In genomic region chr1:166964508-166964907, GRCm38 (mm10) we compare ENCODE assay signal across 10 mouse cellular contexts. TPM values are rescaled to one million over a fixed set of nuclear protein-coding genes. Genes with fewer than 3 reads are reported as not detected.
A peak's percentile ranks its signal among the peaks of the same experiment; 100 is the strongest.
DNase-seq lines count a peak whose midpoint lies in the region; ATAC-seq and TF ChIP-seq lines count a peak whose summit lies in the region.
"Had no signal": no experiment of that assay in that cellular context is flagged by ENCODE, and none has a peak within 500 bp of the region (broad histone marks: within the 10 kb centered on the region; RNA-seq: fewer than 3 reads in every experiment).

No protein-coding gene starts in this region.

- H3K4me3 ChIP-seq in heart, postnatal 0 days (ENCODE audit: low read depth, low read length), result no peak overlapping the region
- no peak overlapping the region for H3K4me3 ChIP-seq in heart, adult 2 months
- no peak overlapping the region for H3K4me3 ChIP-seq in limb, embryonic 11.5 days (ENCODE audit: low read depth, low read length)
- H3K4me3 ChIP-seq: megakaryocyte, embryonic 14.5 days had no signal

- no peak overlapping the region for H3K9ac ChIP-seq in heart, postnatal 0 days (replicated peaks; ENCODE audit: low read depth, low read length)
- no peak overlapping the region for H3K9ac ChIP-seq in heart, adult 2 months (ENCODE audit: low read depth, low read length)
- no peak overlapping the region for H3K9ac ChIP-seq in limb, embryonic 11.5 days (ENCODE audit: low read length)

- 29% methylated on average over 10 of the region's 10 CpGs for WGBS in heart, postnatal 0 days
- 30% methylated on average over 10 of the region's 10 CpGs for WGBS in heart, adult 2 months
- 35% methylated on average over 10 of the region's 10 CpGs for WGBS in limb, embryonic 11.5 days

- TF ChIP-seq POLR2A in heart, adult 2 months (IDR thresholded peaks at IDR 0.05; ENCODE audit: insufficient read depth, low read depth, low read length), result no peak

- no peaks in the 10 kb centered on the region for H3K79me2 ChIP-seq in heart, adult 2 months (replicated peaks; ENCODE audit: control insufficient read depth, insufficient read depth, low read length)

- H3K27me3 ChIP-seq in heart, postnatal 0 days (ENCODE audit: control insufficient read depth, insufficient read depth, low read length), result no peaks in the 10 kb centered on the region
- no peaks in the 10 kb centered on the region; the same call in 1 of the 2 replicates for H3K27me3 ChIP-seq in heart, adult 2 months (ENCODE audit: control insufficient read depth, insufficient read depth, low read length)
- H3K27me3 ChIP-seq in limb, embryonic 11.5 days (ENCODE audit: control insufficient read depth, insufficient read depth, low read length), result no peaks in the 10 kb centered on the region
- H3K27me3 ChIP-seq: megakaryocyte, embryonic 14.5 days had no signal

- ATAC-seq in heart, postnatal 0 days (ENCODE audit: insufficient read depth, low read depth), result no peak
- ATAC-seq in limb, embryonic 11.5 days (ENCODE audit: insufficient number of reproducible peaks, low FRiP score, low TSS enrichment, low read depth), result no peak; the same call in 1 of the 2 replicates
- no peak for ATAC-seq in megakaryocyte-erythroid progenitor cell, adult 5-6 weeks (replicated peaks; ENCODE audit: low FRiP score, low TSS enrichment, poor library complexity, severe bottlenecking)

- TF ChIP-seq EP300 in heart, postnatal 0 days (IDR thresholded peaks at IDR 0.05; ENCODE audit: low read depth), result no peak
- no peak for TF ChIP-seq EP300 in heart, adult 2 months (IDR thresholded peaks at IDR 0.05; ENCODE audit: insufficient read depth, low read depth, low read length)

- intact Hi-C loops in heart, adult 2 months (cut with DNase I), result no loop called here

- no peak overlapping the region for H3K4me2 ChIP-seq in heart, postnatal 0 days (ENCODE audit: low read depth, low read length)
- H3K4me2 ChIP-seq in limb, embryonic 11.5 days (ENCODE audit: low read depth, severe bottlenecking), result no peak overlapping the region

- H3K36me3 ChIP-seq in heart, postnatal 0 days (replicated peaks; ENCODE audit: control insufficient read depth, insufficient read depth, low read length), result no peaks in the 10 kb centered on the region
- no peaks in the 10 kb centered on the region for H3K36me3 ChIP-seq in heart, adult 2 months (ENCODE audit: control insufficient read depth, insufficient read depth, low read length)
- H3K36me3 ChIP-seq in limb, embryonic 11.5 days (ENCODE audit: control insufficient read depth, insufficient read depth, low read length), result no peaks in the 10 kb centered on the region

- DNase-seq in heart, postnatal 0 days (ENCODE audit: low spot score), result peak; percentile 25
- DNase-seq in heart, adult 2 months, result no peak
- peak; percentile 62 for DNase-seq in 3T3-L1 (ENCODE audit: low read depth, low spot score)
- DNase-seq in adrenal gland, postnatal 36 days, result peak; percentile 59 to 68
- DNase-seq in limb, embryonic 11.5 days (ENCODE audit: low spot score), result peak; percentile 81
- DNase-seq in layer of hippocampus, adult 9-11 months, result no peak
- no peak for DNase-seq in left cerebral cortex, adult 8-10 months (ENCODE audit: low spot score in 2 of 2)

- no peaks in the 10 kb centered on the region for H3K9me3 ChIP-seq in heart, postnatal 0 days (replicated peaks; ENCODE audit: control insufficient read depth, low read length)
- H3K9me3 ChIP-seq in limb, embryonic 11.5 days (ENCODE audit: control insufficient read depth, low read length), result no peaks in the 10 kb centered on the region
- H3K9me3 ChIP-seq: megakaryocyte, embryonic 14.5 days had no signal

- TF ChIP-seq CTCF in heart, postnatal 0 days (IDR thresholded peaks at IDR 0.05; ENCODE audit: low read depth), result 0 out of 2 replicates have a peak, but pooled peaks have one; percentile 1
- no peak for TF ChIP-seq CTCF in heart, adult 2 months (IDR thresholded peaks at IDR 0.05)

- no peak overlapping the region for H3K27ac ChIP-seq in heart, postnatal 0 days (ENCODE audit: low read depth)
- no peak overlapping the region for H3K27ac ChIP-seq in heart, adult 2 months
- H3K27ac ChIP-seq in limb, embryonic 11.5 days (replicated peaks; ENCODE audit: low read depth, low read length), result no peak overlapping the region

- no peaks in the 10 kb centered on the region for H3K4me1 ChIP-seq in heart, postnatal 0 days (ENCODE audit: control insufficient read depth, insufficient read depth)
- no peaks in the 10 kb centered on the region for H3K4me1 ChIP-seq in heart, adult 2 months (ENCODE audit: control insufficient read depth, insufficient read depth, low read length)
- H3K4me1 ChIP-seq in limb, embryonic 11.5 days (ENCODE audit: control insufficient read depth, insufficient read depth, low read length), result no peaks in the 10 kb centered on the region
- H3K4me1 ChIP-seq: megakaryocyte, embryonic 14.5 days had no signal

RNA-seq across cellular contexts. Expression of gene Fam78b, which starts 36.7 kb away (rescaled TPM):
- total RNA-seq in heart, postnatal 0 days (2014; rRNA removed; ENCODE audit: low replicate concordance), result 1.3 and 5.6 TPM in 2 replicates
- 0.63 and 0.65 TPM in 2 replicates for polyA plus RNA-seq in heart, postnatal 0 days (2015; fragmentation: Nextera tagmentation; extraction: Ambion mirVana)
- total RNA-seq in heart, adult 2 months (2021), result 1 to 10 TPM; 2.5 to 3.7 TPM
- 2.7 and 3.3 TPM in 2 replicates for polyA plus RNA-seq in heart, adult 2 months (2012; rRNA removed)
- total RNA-seq in adrenal gland, postnatal 36 days (2021), result 10 to 100 TPM in 1 of 2 experiments, 1 to 10 TPM in 1; 5.8 to 14.1 TPM
- polyA plus RNA-seq in limb, embryonic 11.5 days (2014; fragmentation: Nextera tagmentation; extraction: Ambion mirVana), result 0.92 and 1.4 TPM in 2 replicates
- not detected in 2 replicates for total RNA-seq in megakaryocyte-erythroid progenitor cell, adult 5-6 weeks (2014; fragmentation: Nextera tagmentation)
- 0.38 TPM in 1 of 2 replicates, not detected in the other for total RNA-seq in megakaryocyte-erythroid progenitor cell, adult 5-6 weeks (2017)
- 10 to 100 TPM; 23.7 to 31.1 (median 27.9) TPM for total RNA-seq in left cerebral cortex, adult 8-10 months (2022)
- total RNA-seq: CH12.LX had no signal

Comparison
In these comparisons a context has a peak if more than half of its experiments do, and no peak if none do; other contexts are left out.
1. DNase-seq: peak in heart, postnatal 0 days (single experiment), 3T3-L1 (single experiment), adrenal gland, postnatal 36 days (2 of 2) and limb, embryonic 11.5 days (single experiment); none in heart, adult 2 months (0 of 2), layer of hippocampus, adult 9-11 months (single experiment) and left cerebral cortex, adult 8-10 months (0 of 2).